28 mouse cellular contexts compared by ENCODE assay signal in genomic region chr6:51094304-51094703, GRCm38 (mm10).
"Had no signal": no experiment of that assay in that cellular context is flagged by ENCODE, and none has a peak within 500 bp of the region (broad histone marks: within the 10 kb centered on the region; RNA-seq: fewer than 3 reads in every experiment).

No protein-coding gene starts in this region.

- H3K9me3 ChIP-seq: heart, embryonic 13.5 days; heart, embryonic 15.5 days; hindbrain, embryonic 10.5 days; hindbrain, embryonic 12.5 days; intestine, embryonic 15.5 days; limb, embryonic 10.5 days; limb, embryonic 12.5 days; liver, embryonic 13.5 days; liver, embryonic 15.5 days had no signal

- H3K4me1 ChIP-seq: heart, embryonic 13.5 days; heart, embryonic 15.5 days; hindbrain, embryonic 10.5 days; hindbrain, embryonic 12.5 days; intestine, embryonic 15.5 days; liver, embryonic 13.5 days; liver, embryonic 15.5 days had no signal

- H3K36me3 ChIP-seq: heart, embryonic 13.5 days; heart, embryonic 15.5 days; hindbrain, embryonic 10.5 days; hindbrain, embryonic 12.5 days; intestine, embryonic 15.5 days; limb, embryonic 10.5 days; limb, embryonic 12.5 days; liver, embryonic 13.5 days; liver, embryonic 15.5 days had no signal

- H3K9ac ChIP-seq: heart, embryonic 13.5 days; heart, embryonic 15.5 days; hindbrain, embryonic 12.5 days; hindbrain, embryonic 14.5 days; intestine, embryonic 15.5 days; limb, embryonic 12.5 days; liver, embryonic 13.5 days; liver, embryonic 15.5 days had no signal

- H3K4me3 ChIP-seq: heart, adult 2 months; heart, embryonic 13.5 days; heart, embryonic 15.5 days; hindbrain, embryonic 10.5 days; hindbrain, embryonic 12.5 days; intestine, embryonic 15.5 days; layer of hippocampus, adult 2 months; left cerebral cortex, adult 2 months; limb, embryonic 10.5 days; limb, embryonic 12.5 days; liver, embryonic 13.5 days; liver, embryonic 15.5 days had no signal

- H3K27ac ChIP-seq: heart, adult 2 months; heart, embryonic 13.5 days; heart, embryonic 15.5 days; hindbrain, embryonic 12.5 days; hindbrain, embryonic 14.5 days; intestine, embryonic 15.5 days; layer of hippocampus, adult 2 months; left cerebral cortex, adult 2 months; limb, embryonic 10.5 days; limb, embryonic 12.5 days; liver, embryonic 13.5 days; liver, embryonic 15.5 days had no signal

- DNase-seq: gastrocnemius, postnatal 10 days; gastrocnemius, postnatal 25 days; heart, adult 2 months; heart, postnatal 14 days; heart, postnatal 4 days; kidney, adult 18-20 months; kidney, adult 8-10 months; kidney, postnatal 10 days; kidney, postnatal 25 days; kidney, postnatal 4 days; liver; liver, embryonic 13.5 days had no signal

- H3K27me3 ChIP-seq: heart, embryonic 13.5 days; heart, embryonic 15.5 days; hindbrain, embryonic 12.5 days; intestine, embryonic 15.5 days; limb, embryonic 12.5 days; liver, embryonic 13.5 days; liver, embryonic 15.5 days had no signal

- H3K4me2 ChIP-seq: heart, embryonic 11.5 days; heart, embryonic 13.5 days; heart, embryonic 15.5 days; hindbrain, embryonic 12.5 days; hindbrain, embryonic 14.5 days; intestine, embryonic 15.5 days; limb, embryonic 12.5 days; liver, embryonic 11.5 days; liver, embryonic 13.5 days; liver, embryonic 15.5 days had no signal

- ATAC-seq: hindbrain, embryonic 16.5 days; inflammation-experienced regulatory T-cells, adult 6 months; intestine, embryonic 15.5 days; intestine, postnatal 0 days had no signal
